Mouse (Mus musculus): ENCODE data around the gene Kifc1. TPM values are rescaled to one million over a fixed set of nuclear protein-coding genes. Genes with fewer than 3 reads are reported as not detected.

The Kifc1 gene
- polyA plus RNA-seq (2012; rRNA removed), result 17.1 and 17.6 TPM in 2 replicates

GRCm38 (mm10) chr17:33890533-33891059 lies at the start of gene Kifc1:
TSS of gene Kifc1 (minus strand) at chr17:33890661.
- WGBS, result under 1% methylated on average over 49 of the region's 49 CpGs
- peak; percentile 94 for DNase-seq (ENCODE audit: low read depth, low spot score)

GRCm38 (mm10) chr17:33938783-33939182 lies 48.3 kb upstream of the Kifc1 start:
- DNase-seq (ENCODE audit: low read depth, low spot score), result no peak
- WGBS, result 55% methylated on average over 11 of the region's 11 CpGs

GRCm38 (mm10) chr17:33936993-33937392 lies 46.5 kb upstream of the Kifc1 start:
- DNase-seq (ENCODE audit: low read depth, low spot score), result no peak
- WGBS, result 86% methylated on average over 15 of the region's 15 CpGs

GRCm38 (mm10) chr17:33935422-33936055 lies 45.1 kb upstream of the Kifc1 start:
- WGBS, result 89% methylated on average over 21 of the region's 21 CpGs
- no peak for DNase-seq (ENCODE audit: low read depth, low spot score)

GRCm38 (mm10) chr17:33932970-33933369 lies 42.5 kb upstream of the Kifc1 start:
- WGBS, result 96% methylated on average over 15 of the region's 15 CpGs
- DNase-seq (ENCODE audit: low read depth, low spot score), result no peak

GRCm38 (mm10) chr17:33932448-33932847 lies 42.0 kb upstream of the Kifc1 start:
- 91% methylated on average over 14 of the region's 14 CpGs for WGBS

GRCm38 (mm10) chr17:33931947-33932346 lies 41.5 kb upstream of the Kifc1 start:
- DNase-seq (ENCODE audit: low read depth, low spot score), result no peak
- WGBS, result 91% methylated on average over 11 of the region's 11 CpGs

More at GRCm38 (mm10) chr17:33932448-33932847, 42.0 kb upstream of the Kifc1 start:
- DNase-seq (ENCODE audit: low read depth, low spot score), result no peak

GRCm38 (mm10) chr17:33931159-33931866 lies 40.9 kb upstream of the Kifc1 start:
- WGBS, result 67% methylated on average over 18 of the region's 18 CpGs
- DNase-seq (ENCODE audit: low read depth, low spot score), result no peak

GRCm38 (mm10) chr17:33930280-33931158 lies 40.1 kb upstream of the Kifc1 start:
- peak; percentile 62 for DNase-seq (ENCODE audit: low read depth, low spot score)

GRCm38 (mm10) chr17:33929371-33930279 lies 39.2 kb upstream of the Kifc1 start, which contains the start of gene Rgl2:
TSS of gene Rgl2 (plus strand) at chr17:33929543.
- DNase-seq (ENCODE audit: low read depth, low spot score), result peak; percentile 56
- WGBS, result 1% methylated on average over 79 of the region's 80 CpGs

More at GRCm38 (mm10) chr17:33930280-33931158, 40.1 kb upstream of the Kifc1 start:
- WGBS, result under 1% methylated on average over 45 of the region's 45 CpGs

- 59% methylated on average over 21 of the region's 21 CpGs for WGBS
- no peak for DNase-seq (ENCODE audit: low read depth, low spot score)
Measured at GRCm38 (mm10) chr17:33928251-33928947, 37.9 kb upstream of the Kifc1 start.

GRCm38 (mm10) chr17:33926207-33926932 lies 35.9 kb upstream of the Kifc1 start:
- 78% methylated on average over 17 of the region's 17 CpGs for WGBS
- no peak for DNase-seq (ENCODE audit: low read depth, low spot score)

GRCm38 (mm10) chr17:33925406-33926116 lies 35.1 kb upstream of the Kifc1 start:
- no peak for DNase-seq (ENCODE audit: low read depth, low spot score)
- 89% methylated on average over 21 of the region's 21 CpGs for WGBS

GRCm38 (mm10) chr17:33924577-33925283 lies 34.3 kb upstream of the Kifc1 start:
- DNase-seq (ENCODE audit: low read depth, low spot score), result no peak
- 90% methylated on average over 10 of the region's 10 CpGs for WGBS

GRCm38 (mm10) chr17:33921361-33921760 lies 30.9 kb upstream of the Kifc1 start:
- no peak for DNase-seq (ENCODE audit: low read depth, low spot score)
- 89% methylated on average over 7 of the region's 7 CpGs for WGBS

Measured in large intestine, adult 2 months (tissue).